Comparison of ENCODE assay signal across 1 mouse cellular context in the genomic region with DNA sequence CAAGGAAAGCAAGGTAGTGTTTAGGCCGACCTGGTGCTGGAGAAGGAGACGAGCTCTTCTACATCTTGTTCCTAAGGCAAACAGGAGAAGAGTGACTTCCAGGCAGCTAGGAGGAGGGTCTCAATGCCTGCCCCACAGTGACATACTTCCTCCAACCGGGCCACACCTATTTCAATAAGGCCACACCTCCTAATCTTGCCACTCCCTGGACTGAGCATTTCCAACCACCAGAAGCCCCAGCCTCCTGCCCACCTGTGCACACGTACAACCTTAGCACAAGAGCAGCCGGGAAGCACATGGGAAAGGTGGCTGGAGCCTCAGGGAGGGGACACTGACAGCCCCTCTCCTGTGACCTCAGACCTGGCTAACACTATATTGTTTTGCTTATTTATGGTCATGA.
TF ChIP-seq lines count a peak whose summit lies in the region.

No protein-coding gene starts in this region.

TF ChIP-seq in CH12.LX, 34 proteins besides CTCF, POLR2A, EP300 and RAD21:
- TF ChIP-seq USF2 (conservative IDR thresholded peaks at IDR 0.05; ENCODE audit: low read depth, low read length) (no peak), ZKSCAN1 (IDR thresholded peaks at IDR 0.05; ENCODE audit: borderline replicate concordance, low read depth, low read length) (no peak), SIN3A (IDR thresholded peaks at IDR 0.05; ENCODE audit: low read length) (no peak), BHLHE40 (IDR thresholded peaks at IDR 0.05; ENCODE audit: low read depth, low read length) (no peak), TBP (conservative IDR thresholded peaks at IDR 0.05; ENCODE audit: low read depth, low read length) (no peak), USF1 (IDR thresholded peaks at IDR 0.05; ENCODE audit: low read depth, low read length) (no peak), CHD2 (IDR thresholded peaks at IDR 0.05; ENCODE audit: low read length) (no peak), UBTF (IDR thresholded peaks at IDR 0.05; ENCODE audit: low read depth, low read length) (no peak), ZNF384 (IDR thresholded peaks at IDR 0.05; ENCODE audit: low read depth, low read length) (no peak), MEF2A (IDR thresholded peaks at IDR 0.05; ENCODE audit: borderline replicate concordance, low read depth, low read length) (no peak), TCF12 (IDR thresholded peaks at IDR 0.05; ENCODE audit: low read depth, low read length) (no peak), E2F4 (IDR thresholded peaks at IDR 0.05; ENCODE audit: insufficient replicate concordance, low read depth, low read length) (no peak), RCOR1 (conservative IDR thresholded peaks at IDR 0.05; ENCODE audit: low read depth, low read length) (no peak), MAX (IDR thresholded peaks at IDR 0.05; ENCODE audit: low read length) (no peak), GABPA (IDR thresholded peaks at IDR 0.05; ENCODE audit: insufficient replicate concordance, low read depth, low read length) (no peak), KAT2A (IDR thresholded peaks at IDR 0.05; ENCODE audit: insufficient replicate concordance, low read length) (no peak)
